Mouse (Mus musculus): ENCODE results near the gene Msi1.

Msi1 gene

GRCm38 (mm10) chr5:115434280-115434852 is 5.0 kb downstream of the Msi1 start:
- no peak for DNase-seq

GRCm38 (mm10) chr5:115434853-115435754 is 5.7 kb downstream of the Msi1 start:
- DNase-seq: no peak

GRCm38 (mm10) chr5:115435755-115436379 is 6.5 kb downstream of the Msi1 start:
- DNase-seq: no peak

- peak; percentile 31 for DNase-seq
These were observed 7.2 kb downstream of the Msi1 start for GRCm38 (mm10) chr5:115436421-115437124.

- no peak for DNase-seq
These were observed 8.0 kb downstream of the Msi1 start for GRCm38 (mm10) chr5:115437242-115437944.

- DNase-seq: no peak
These were observed 8.5 kb downstream of the Msi1 start for GRCm38 (mm10) chr5:115437945-115438315.

- no peak for DNase-seq
These were observed 9.3 kb downstream of the Msi1 start for GRCm38 (mm10) chr5:115438667-115439066.

GRCm38 (mm10) chr5:115441205-115441849 is 11.9 kb downstream of the Msi1 start:
- peak; percentile 83 for DNase-seq

GRCm38 (mm10) chr5:115442663-115443062 is 13.3 kb downstream of the Msi1 start:
- DNase-seq: peak; percentile 16

- no peak for DNase-seq
These were observed 14.7 kb downstream of the Msi1 start for GRCm38 (mm10) chr5:115444130-115444529.

GRCm38 (mm10) chr5:115447108-115447507 is 17.7 kb downstream of the Msi1 start:
- DNase-seq: peak; percentile 63

- no peak for DNase-seq
These were observed 19.8 kb downstream of the Msi1 start for GRCm38 (mm10) chr5:115449247-115449646.

GRCm38 (mm10) chr5:115450410-115451317 is 21.3 kb downstream of the Msi1 start:
- DNase-seq: no peak

GRCm38 (mm10) chr5:115454422-115455090 is 25.2 kb downstream of the Msi1 start:
- DNase-seq: no peak

GRCm38 (mm10) chr5:115455838-115456237 is 26.4 kb downstream of the Msi1 start:
- DNase-seq: no peak

GRCm38 (mm10) chr5:115458918-115459317 is 29.5 kb downstream of the Msi1 start:
- DNase-seq: no peak

GRCm38 (mm10) chr5:115464408-115465115 is 35.2 kb downstream of the Msi1 start:
- no peak for DNase-seq

GRCm38 (mm10) chr5:115465642-115466420 is 36.4 kb downstream of the Msi1 start, which contains the start of gene Pla2g1b:
TSS of gene Pla2g1b (plus strand) at chr5:115466262.
- no peak for DNase-seq

- DNase-seq: peak; percentile 83
These were observed 40.4 kb downstream of the Msi1 start for GRCm38 (mm10) chr5:115469791-115470190.
